Mouse (Mus musculus) spleen, adult 2 months (tissue): ENCODE results near the gene Selenok. TPM values are rescaled to one million over a fixed set of nuclear protein-coding genes. Genes with fewer than 3 reads are reported as not detected.

Source experiments
- DNase-seq, 2 experiments: peaks; one replicate each; pipeline versions ENCODE4 v3.0.0 to v3.0.0-alpha.2; 2012 to 2021; ENCODE audit warnings: low spot score in 2 of 2, low read depth in 1 of 2
- H3K27ac ChIP-seq: fragments of 200-500 bp; 2 replicates; pipeline ENCODE4 v1.5.1; 2012; ENCODE audit warnings: low read length, inconsistent platforms; ENCODE audit not compliant: insufficient read depth
- H3K27me3 ChIP-seq: fragments of 200-500 bp; 2 replicates; pipeline ENCODE4 v1.6.1; 2012; ENCODE audit warnings: mild to moderate bottlenecking, moderate library complexity, low read length, inconsistent platforms; ENCODE audit not compliant: control insufficient read depth, insufficient read depth
- H3K36me3 ChIP-seq: fragments of 200-500 bp; 2 replicates; pipeline ENCODE4 v1.6.1; 2012; ENCODE audit warnings: mild to moderate bottlenecking, low read length, inconsistent platforms; ENCODE audit not compliant: control insufficient read depth, insufficient read depth
- H3K4me1 ChIP-seq: fragments of 200-500 bp; 2 replicates; pipeline ENCODE4 v1.6.1; 2011; ENCODE audit warnings: inconsistent platforms; ENCODE audit not compliant: control insufficient read depth, insufficient read depth, insufficient read length
- H3K4me3 ChIP-seq: fragments of 200-500 bp; 2 replicates; pipeline ENCODE4 v1.5.1; 2011; ENCODE audit warnings: mild to moderate bottlenecking, inconsistent platforms; ENCODE audit not compliant: insufficient read depth, insufficient read length; ENCODE audit errors: extremely low read depth
- CTCF ChIP-seq: fragments of 200-500 bp; IDR thresholded peaks from 2 replicates; pipeline ENCODE4 v1.5.1; 2011; ENCODE audit warnings: mild to moderate bottlenecking, inconsistent platforms; ENCODE audit not compliant: insufficient read depth, insufficient read length, insufficient replicate concordance; ENCODE audit errors: extremely low read depth
- POLR2A ChIP-seq: fragments of 200-500 bp; IDR thresholded peaks from 2 replicates; pipeline ENCODE4 v1.6.1; 2011; ENCODE audit warnings: low read depth, low read length, inconsistent platforms
- WGBS: fragments of 180-500 bp; shearing (Covaris S2); methylation state at CpG from one replicate; pipeline ENCODE4 v1.1.7; 2018; 5-methylcytosine and 5-hydroxymethylcytosine counted together
- polyA plus RNA-seq: library from polyadenylated mRNA; depleted of rRNA; stranded (reverse); fragments of >200 nt; gene quantifications from 2 replicates; pipeline ENCODE4 v1.2.3, GENCODE M21; 2012

The Selenok gene
- polyA plus RNA-seq, 1 experiment, result 13.0 TPM

DNA sequence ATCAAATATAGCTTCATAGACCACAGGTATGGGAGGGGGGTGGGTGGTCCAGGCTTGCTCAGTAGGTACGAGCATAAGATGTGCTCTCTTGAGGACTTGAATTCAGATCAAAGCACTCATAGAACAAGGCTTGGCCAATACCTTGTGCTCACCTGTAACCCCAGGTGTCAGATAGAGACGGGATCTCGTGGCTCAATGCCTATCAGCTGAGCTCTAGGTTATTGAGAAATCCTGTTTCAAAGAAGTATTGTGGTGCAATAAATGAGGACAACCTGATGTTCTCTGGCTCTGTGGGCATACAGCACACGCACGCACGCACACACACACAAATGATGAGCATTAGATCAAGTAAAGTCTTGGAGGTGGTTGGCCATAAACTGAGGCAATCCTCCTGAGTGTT is 8.8 kb downstream of the Selenok start:
- 95% methylated on average over 6 of the region's 6 CpGs for WGBS
- peaks cover 16% of the 10 kb centered on the region for H3K36me3 ChIP-seq

DNA sequence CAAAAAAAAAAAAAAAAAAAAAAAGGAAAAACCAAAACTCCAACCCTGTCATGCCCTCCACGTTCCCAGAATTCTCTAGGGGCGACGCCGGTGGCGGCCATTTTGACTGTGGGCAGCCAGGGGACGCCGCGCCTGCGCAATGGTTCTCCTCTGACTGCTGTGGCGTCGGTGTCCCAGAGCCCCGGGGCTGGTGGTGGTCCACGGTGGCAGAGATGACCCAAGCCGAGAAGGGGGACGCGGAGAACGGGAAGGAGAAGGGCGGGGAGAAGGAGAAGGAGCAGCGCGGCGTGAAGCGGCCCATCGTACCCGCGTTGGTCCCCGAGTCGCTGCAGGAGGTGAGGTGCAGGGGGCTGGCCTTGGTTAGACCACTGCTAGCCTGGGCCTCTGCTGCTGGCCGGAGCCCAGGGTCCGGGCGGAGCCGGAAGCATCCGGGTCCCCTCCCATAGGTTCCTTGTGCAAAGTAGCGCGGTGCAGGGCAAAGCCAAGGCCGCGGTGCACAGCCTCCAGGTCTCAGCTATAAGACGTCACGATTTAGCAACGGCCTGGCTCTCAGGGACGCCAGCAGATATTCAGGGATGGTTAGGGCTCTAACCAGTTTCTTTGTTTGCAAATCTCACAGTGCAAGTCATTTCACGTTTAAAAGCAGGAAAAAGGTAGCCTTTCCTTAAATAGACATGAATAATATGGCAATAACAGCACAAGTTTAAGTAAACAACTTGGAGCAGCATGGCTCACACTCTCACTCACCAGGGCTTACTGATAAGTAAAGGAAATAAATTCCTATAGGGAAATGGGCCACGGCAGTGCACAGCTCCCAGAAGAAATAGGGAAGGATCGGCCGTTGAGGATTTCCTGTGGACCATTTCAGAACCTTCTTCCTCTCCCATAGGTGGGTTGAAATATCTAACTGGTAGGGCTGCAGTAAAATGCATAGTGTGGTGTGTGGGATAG is 10.4 kb downstream of the Selenok start, which contains the start of gene Actr8:
Gene Actr8 (plus strand): TSS at position 84 of the 951 bp plus-strand sequence.
- Histone ChIP-seq H3K36me3 (peaks cover 12% of the 10 kb centered on the region; the same call in 1 of the 2 replicates), H3K27me3 (no peaks in the 10 kb centered on the region), H3K4me1 (peaks cover 3% of the 10 kb centered on the region; the same call in 1 of the 2 replicates), H3K4me3 (peak within 1 kb of the TSS; percentile 82), H3K27ac (peak within 1 kb of the TSS; percentile 80)
- TF ChIP-seq POLR2A (no peak; the same call in none of the 2 replicates), CTCF (no peak)
- DNase-seq, result peak; percentile 44 to 90
- WGBS, result under 1% methylated on average over 44 of the region's 44 CpGs

More for the DNA sequence above, 8.8 kb downstream of the Selenok start:
- no peak for DNase-seq
- Histone ChIP-seq H3K4me3 (no peak overlapping the region), H3K27ac (no peak overlapping the region), H3K4me1 (peaks cover 3% of the 10 kb centered on the region; the same call in 1 of the 2 replicates), H3K27me3 (no peaks in the 10 kb centered on the region)
- TF ChIP-seq POLR2A, result no peak
- TF ChIP-seq CTCF, result no peak

DNA sequence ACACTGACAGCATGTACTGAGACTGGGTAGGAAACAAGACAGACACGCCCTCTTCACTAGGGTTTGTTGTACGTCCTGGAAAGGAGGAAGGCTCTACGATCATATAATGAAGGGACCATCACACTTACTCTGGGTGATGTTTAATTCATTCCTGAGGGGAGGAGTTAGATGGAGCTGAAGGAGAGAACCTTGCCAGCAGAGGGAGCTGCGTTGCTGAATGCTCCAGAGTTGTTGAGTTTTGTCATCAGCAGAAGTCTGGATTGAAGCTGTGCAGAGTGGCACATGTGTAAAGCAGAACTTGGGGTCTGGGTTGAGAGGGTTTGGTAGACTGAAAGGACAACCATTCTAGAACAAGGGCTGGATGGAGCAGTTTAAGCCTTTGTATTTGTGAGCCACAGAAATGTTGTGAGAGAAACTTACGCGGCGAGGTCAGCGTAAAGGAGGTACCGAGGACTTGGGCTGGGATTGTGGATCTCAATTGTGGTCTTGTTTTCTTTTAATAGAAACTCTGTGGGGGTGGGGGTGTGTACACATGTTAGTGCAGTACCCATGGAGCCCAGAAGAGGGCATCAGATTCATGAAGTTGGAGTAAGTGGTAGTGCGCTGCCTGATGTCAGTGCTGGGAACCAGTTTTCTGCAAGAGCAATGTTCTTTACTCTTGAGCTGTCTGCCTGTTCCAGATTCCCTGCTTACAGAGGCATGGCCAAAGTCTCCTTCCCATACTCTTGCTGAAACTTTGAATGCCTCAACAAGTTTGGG is 12.5 kb downstream of the Selenok start:
- Histone ChIP-seq H3K27ac (no peak overlapping the region), H3K27me3 (no peaks in the 10 kb centered on the region), H3K4me1 (peaks cover 3% of the 10 kb centered on the region; the same call in 1 of the 2 replicates), H3K4me3 (no peak overlapping the region), H3K36me3 (peaks cover 18% of the 10 kb centered on the region)
- DNase-seq, result no peak
- 92% methylated on average over 10 of the region's 10 CpGs for WGBS
- TF ChIP-seq POLR2A (no peak), CTCF (peak; percentile 11; the same call in 1 of the 2 replicates)

DNA sequence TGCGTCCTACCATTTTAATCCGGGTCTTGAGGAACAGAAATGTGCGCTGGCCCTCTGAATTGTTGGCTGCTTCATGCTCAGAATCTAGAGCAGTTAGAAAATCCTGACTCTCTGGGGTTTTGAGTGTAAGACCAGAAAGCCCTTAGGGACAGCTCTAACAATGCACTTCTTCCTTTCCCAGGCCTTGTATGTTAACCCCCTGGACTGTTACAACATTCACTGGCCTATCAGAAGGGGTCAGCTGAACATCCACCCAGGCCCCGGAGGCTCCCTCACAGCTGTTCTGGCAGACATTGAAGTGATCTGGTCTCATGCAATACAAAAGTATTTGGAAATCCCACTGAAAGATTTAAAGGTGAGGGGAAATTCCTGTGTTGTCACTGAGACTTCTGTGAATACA is 18.0 kb downstream of the Selenok start:
- DNase-seq, result no peak

DNA sequence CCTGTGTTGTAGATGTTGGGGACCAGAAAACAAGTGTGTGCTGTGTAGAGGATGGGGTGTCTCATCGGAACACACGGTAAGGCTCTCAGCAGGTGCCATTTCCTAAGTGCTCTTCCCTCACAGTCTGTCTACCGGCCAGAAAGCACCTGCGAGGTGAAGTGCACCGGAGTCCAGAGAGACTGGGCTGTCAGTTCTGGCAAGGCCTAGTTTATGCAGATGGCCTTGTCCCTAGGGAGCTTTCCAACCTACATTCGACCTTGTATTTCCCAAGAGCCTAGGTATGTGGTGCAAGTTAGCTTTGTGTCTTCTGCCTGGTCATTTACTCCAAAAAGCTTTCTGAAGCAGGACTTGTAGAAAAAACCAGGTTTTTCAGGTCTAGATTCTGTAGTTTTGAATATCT is 19.2 kb downstream of the Selenok start:
- 92% methylated on average over 6 of the region's 6 CpGs for WGBS
- Histone ChIP-seq H3K27me3 (no peaks in the 10 kb centered on the region), H3K36me3 (peaks cover 66% of the 10 kb centered on the region), H3K4me3 (no peak overlapping the region), H3K4me1 (no peaks in the 10 kb centered on the region), H3K27ac (no peak overlapping the region)
- DNase-seq, result no peak
- no peak for TF ChIP-seq POLR2A
- TF ChIP-seq CTCF, result no peak

More for the DNA sequence above, 18.0 kb downstream of the Selenok start:
- peaks cover 61% of the 10 kb centered on the region for H3K36me3 ChIP-seq
- no peak overlapping the region for H3K4me3 ChIP-seq
- 95% methylated on average over 4 of the region's 4 CpGs for WGBS
- TF ChIP-seq CTCF (no peak), POLR2A (no peak)
- H3K27me3 ChIP-seq, result no peaks in the 10 kb centered on the region
- H3K27ac ChIP-seq, result no peak overlapping the region
- H3K4me1 ChIP-seq, result no peaks in the 10 kb centered on the region

DNA sequence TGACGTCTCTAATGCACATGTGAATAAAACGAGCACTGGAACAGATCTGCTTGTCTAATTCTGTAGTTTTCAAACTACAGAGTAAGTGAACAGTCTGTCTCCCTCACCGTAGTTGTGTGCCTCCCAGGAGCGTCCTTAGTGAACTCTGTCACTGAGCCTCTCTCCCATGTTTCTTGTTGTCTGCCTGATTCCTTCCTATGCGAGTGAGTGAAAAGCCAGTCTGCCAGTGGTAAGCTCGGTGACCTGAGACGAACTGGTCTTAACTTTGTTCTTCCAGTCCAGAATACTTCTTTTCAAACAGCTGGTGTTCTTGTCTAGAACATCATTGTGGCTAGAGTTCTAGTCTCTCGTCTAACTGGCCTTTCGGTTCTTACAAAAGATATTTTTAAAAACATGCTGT is 19.6 kb downstream of the Selenok start:
- no peak for TF ChIP-seq POLR2A
- TF ChIP-seq CTCF, result no peak

More for the DNA sequence above, 19.6 kb downstream of the Selenok start:
- Histone ChIP-seq H3K27me3 (no peaks in the 10 kb centered on the region), H3K27ac (no peak overlapping the region), H3K36me3 (peaks cover 67% of the 10 kb centered on the region), H3K4me3 (no peak overlapping the region), H3K4me1 (no peaks in the 10 kb centered on the region)
- DNase-seq, result no peak
- WGBS, result 92% methylated on average over 9 of the region's 9 CpGs
